Mouse (Mus musculus) v-Abl transformed pro-B cells (cell line): Measurements from ENCODE around the gene Itgb8.

Experiments used
- in situ Hi-C, 2 experiments: fragments of 400-800 bp; cut with MboI; formaldehyde crosslinking; loops; one replicate each; pipeline ENCODE4 v1.15.1; 2025; ENCODE audit not compliant: unreplicated experiment in 2 of 2

Itgb8 gene

GRCm38 (mm10) chr12:119210073-119210425 lies 28.6 kb downstream of the Itgb8 start:
- in situ Hi-C loops, result no loop called here

DNA sequence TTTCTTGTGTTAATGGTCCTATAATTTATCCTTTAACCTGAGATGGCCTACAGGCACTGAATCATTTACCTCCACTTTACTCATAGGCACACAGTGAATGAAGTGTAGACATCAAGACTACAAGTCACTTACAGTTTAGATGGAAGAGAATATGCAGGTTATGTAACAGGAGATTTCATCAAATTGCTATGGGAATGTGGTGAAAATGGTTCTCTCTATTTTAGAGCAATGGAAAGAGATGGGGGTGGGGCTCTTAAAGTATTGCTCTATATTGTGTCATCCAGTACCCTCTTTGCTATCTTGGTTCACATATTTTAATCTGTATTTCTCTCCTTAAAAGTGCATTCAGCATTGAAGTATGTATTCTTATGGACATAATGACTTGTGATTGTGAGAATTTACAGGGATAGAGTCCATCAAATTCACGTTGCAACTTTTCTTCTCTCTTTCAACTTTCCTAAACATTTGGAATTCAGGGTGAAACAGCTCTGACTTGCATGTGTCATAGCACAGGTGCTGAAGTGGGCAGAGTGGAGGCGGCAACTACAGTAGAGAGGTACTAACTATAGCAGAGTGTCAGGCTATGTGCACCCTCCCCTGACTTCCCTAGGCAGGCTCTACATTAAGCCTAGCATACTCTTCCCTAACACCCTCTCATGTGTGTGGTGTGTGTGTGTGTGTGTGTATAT lies 29.1 kb downstream of the Itgb8 start:
- in situ Hi-C loops, result no loop called here

- in situ Hi-C loops, result no loop called here
Measured at GRCm38 (mm10) chr12:119207464-119207801, 31.2 kb downstream of the Itgb8 start.

GRCm38 (mm10) chr12:119206711-119207463 lies 31.7 kb downstream of the Itgb8 start:
- in situ Hi-C loops, result no loop called here

DNA sequence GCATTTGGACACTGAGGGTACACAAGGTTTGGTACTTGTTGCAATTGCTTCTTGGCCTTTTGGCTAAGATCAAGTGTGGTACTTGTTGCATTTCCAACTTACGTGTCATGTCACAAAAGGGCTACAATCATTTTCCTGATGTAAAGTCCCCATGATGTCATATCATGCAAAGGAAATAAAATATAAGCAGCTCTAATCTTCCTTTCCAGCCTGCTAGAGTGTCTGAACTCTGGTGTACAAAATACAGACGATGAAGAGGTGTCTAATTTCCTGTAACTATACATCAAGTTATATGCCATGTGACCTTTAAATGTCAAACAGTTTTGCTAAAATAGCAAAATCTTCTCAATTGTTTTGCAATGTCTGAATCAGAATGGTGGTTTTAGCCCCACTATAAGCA lies 34.2 kb downstream of the Itgb8 start:
- in situ Hi-C loops, result no loop called here

- in situ Hi-C loops, result no loop called here
Measured at GRCm38 (mm10) chr12:119202766-119203165, 35.8 kb downstream of the Itgb8 start.

DNA sequence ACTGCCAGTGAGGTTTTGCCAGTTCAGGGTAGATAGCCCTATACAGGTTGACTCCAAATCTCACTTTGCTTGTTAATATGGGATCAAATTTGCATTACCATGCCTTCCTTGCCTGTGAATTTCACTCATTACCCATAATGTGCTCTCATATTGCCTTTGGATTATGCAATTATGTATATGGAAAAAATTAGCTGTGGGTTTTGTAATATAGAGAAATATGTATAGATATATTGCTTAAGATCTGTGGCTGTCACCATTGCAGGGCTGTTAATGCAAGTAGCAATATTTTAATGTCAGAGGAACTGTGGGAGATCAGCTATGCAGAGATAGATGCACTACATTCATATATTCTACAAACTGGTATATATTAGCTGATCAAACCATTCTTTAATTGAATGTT lies 43.5 kb downstream of the Itgb8 start:
- in situ Hi-C loops, result no loop called here

GRCm38 (mm10) chr12:119189814-119190213 lies 48.8 kb downstream of the Itgb8 start:
- in situ Hi-C loops, result no loop called here

GRCm38 (mm10) chr12:119185441-119185840 lies 53.2 kb downstream of the Itgb8 start:
- in situ Hi-C loops, result no loop called here

DNA sequence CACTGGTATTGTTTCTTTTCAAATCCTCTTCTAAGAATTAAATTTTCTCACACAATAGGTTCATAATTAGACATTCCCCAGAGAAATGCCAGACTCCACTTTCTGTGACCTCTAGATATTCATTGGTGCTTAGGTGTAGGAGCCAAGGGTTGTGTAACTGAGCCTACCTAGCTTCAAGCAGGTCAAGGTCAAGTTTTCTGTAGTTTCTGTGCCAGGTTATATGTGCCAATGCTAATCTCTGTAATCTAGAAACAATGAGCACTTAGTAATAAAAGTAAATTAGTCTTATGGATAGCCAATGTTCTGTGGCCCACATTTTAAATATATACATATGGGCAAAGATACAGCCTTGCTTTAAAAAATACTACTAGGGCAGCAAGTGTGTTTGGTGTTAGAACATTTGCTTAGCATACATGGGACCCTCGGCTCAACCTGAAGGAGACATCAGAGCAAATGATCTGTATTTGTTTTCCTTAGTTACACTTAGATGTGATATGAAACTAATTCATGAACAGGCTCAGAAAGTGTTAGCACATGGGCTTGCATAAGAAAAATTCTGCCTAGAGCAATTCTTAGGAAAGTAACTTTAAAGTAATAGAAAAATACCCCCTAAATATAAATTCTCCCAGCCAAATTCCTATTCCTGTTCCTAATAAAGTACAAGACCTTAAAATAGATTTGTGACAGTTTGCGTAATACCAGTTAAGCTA lies 56.2 kb downstream of the Itgb8 start:
- in situ Hi-C loops, result no loop called here

GRCm38 (mm10) chr12:119176017-119176416 lies 62.6 kb downstream of the Itgb8 start:
- in situ Hi-C loops, result no loop called here

- in situ Hi-C loops, result no loop called here
Measured at GRCm38 (mm10) chr12:119169828-119170539, 68.6 kb downstream of the Itgb8 start.

- in situ Hi-C loops, result no loop called here
Measured at GRCm38 (mm10) chr12:119169143-119169542, 69.5 kb downstream of the Itgb8 start.

DNA sequence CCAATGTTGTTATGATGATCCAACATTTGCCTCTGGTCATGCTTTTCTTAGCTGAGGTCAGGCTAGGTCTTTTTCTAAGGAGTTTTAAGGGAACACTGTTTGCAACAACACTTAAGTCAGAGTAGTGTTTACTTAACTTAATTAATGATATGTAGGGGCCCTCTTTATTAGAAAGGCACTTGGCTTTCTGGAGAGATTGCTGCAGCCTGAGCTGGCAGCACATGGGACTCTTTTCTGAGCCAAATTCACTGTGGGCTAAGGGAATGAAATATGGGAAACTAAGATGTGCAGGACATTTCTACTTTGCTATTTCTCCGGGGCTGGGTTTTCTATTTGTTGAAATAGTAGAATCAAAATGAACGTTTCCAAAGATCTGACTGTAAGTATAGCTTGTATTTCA lies 73.5 kb downstream of the Itgb8 start:
- in situ Hi-C loops, result no loop called here

GRCm38 (mm10) chr12:119164672-119165071 lies 73.9 kb downstream of the Itgb8 start:
- in situ Hi-C loops, result no loop called here

DNA sequence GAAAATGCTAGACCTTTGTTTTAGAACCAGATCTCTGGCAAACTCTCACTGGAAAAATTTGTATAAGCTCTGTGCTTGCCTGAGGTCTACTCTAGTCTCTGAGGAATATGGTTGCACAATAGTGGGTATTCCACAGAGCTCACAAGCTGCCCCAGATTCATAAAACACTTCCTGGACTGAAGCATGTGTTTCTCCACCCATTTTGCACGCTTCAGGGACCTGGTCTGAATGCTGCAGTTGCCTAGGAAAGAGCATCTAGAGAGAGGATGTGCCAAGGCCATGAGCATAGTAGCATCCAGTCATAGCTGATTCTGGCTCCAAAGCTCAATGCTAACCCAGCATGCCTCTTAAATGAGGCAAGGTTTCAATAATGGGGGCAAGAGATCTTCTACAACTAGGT lies 74.4 kb downstream of the Itgb8 start:
- in situ Hi-C loops, result no loop called here

DNA sequence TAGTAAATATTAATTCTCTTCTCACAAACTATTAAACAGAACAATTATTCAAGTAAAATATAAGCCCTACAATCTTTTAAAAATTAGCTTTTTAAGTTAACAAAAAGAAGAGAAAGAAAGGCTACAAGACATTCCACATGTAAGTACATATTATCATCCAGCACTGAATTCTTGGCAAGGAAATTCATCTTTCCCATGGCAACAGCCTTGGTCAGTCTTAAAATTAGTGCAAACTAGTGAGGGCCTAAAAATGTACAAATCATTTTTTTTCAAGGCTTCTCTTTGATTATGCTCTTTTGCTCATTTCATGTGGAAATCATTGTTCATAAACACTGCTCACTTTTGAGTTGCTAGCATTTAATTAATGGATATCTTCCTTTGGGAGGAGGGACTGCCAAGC lies 77.8 kb downstream of the Itgb8 start:
- in situ Hi-C loops, result no loop called here

DNA sequence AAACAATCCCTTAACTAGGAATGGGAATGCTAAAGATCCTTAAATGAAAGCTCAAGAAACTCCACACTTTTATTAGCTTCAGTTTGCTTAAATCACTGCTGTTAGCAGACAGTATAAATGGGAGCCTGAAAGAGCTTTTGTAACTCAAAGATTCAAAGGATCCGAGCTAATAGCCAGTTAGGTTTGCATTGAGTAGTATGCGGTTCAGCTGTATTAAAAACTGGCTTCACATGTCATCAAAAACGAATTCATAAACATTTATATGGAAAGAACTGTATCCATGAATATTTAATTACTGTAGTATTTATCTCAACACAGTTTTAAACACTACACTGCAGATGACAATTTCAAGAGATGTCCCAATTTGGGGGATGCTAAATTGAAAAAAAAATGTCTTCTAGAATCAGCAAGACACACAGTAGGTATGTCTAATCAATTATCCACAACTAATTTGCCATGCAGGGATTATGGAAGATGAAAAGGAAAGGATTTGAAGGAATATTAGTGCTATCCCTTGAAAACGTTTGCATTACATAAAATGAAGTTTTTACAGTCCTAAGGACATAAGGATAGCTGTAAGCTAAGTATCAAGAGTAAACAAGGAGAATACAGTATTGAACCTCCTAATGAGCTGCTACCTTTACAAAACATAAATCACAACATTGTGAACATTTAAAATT lies 79.2 kb downstream of the Itgb8 start:
- in situ Hi-C loops, result no loop called here

DNA sequence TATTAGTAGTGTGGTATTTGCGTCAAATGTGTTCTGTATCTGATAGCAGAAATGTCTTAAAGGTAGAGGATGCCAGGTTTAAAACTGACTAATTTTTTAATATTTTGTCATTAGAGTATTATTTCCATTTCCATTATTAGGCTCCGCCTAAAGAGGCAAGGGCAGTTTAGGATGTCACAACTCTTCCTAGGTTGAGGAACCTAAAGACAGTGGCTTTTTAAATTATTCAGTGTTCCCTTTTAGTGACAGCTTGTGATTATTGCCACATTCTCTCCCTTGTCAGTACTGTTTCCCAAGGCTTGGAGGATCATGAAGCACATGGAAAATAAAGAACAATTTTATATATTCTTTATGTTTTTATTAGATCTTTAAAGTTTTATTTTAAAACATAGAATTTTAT lies 80.9 kb downstream of the Itgb8 start:
- in situ Hi-C loops, result no loop called here

GRCm38 (mm10) chr12:119157068-119157467 lies 81.5 kb downstream of the Itgb8 start:
- in situ Hi-C loops, result no loop called here

- in situ Hi-C loops, result no loop called here
Measured at GRCm38 (mm10) chr12:119155566-119155965, 83.0 kb downstream of the Itgb8 start.
